Mouse (Mus musculus) forebrain, embryonic 16.5 days (tissue): ENCODE measurements around the gene Mta1. TPM values are rescaled to one million over a fixed set of nuclear protein-coding genes. Genes with fewer than 3 reads are reported as not detected.

Source experiments
- ATAC-seq: fragments of 200-750 bp; cut with Nextera tagmentation; 2 replicates; pipeline ENCODE4 v1.8.0; 2017; ENCODE audit warnings: mild to moderate bottlenecking, moderate library complexity
- H3K27ac ChIP-seq: fragments of 300-500 bp; sonication (generic); 2 replicates; pipeline ENCODE4 v1.5.1; 2014; ENCODE audit warnings: low read length, control low read depth
- H3K27me3 ChIP-seq: fragments of 300-500 bp; sonication (generic); replicated peaks from 2 replicates; pipeline ENCODE4 v1.6.1; 2014; ENCODE audit warnings: low read length; ENCODE audit not compliant: control insufficient read depth, insufficient read depth
- H3K36me3 ChIP-seq: fragments of 300-500 bp; sonication (generic); 2 replicates; pipeline ENCODE4 v1.6.1; 2014; ENCODE audit not compliant: control insufficient read depth, insufficient read depth
- H3K4me1 ChIP-seq: fragments of 300-500 bp; sonication (generic); replicated peaks from 2 replicates; pipeline ENCODE4 v1.6.1; 2014; ENCODE audit warnings: low read length; ENCODE audit not compliant: control insufficient read depth, insufficient read depth
- H3K4me2 ChIP-seq: fragments of 300-500 bp; sonication (generic); 2 replicates; pipeline ENCODE4 v1.6.1; 2014; ENCODE audit warnings: mild to moderate bottlenecking, low read length, control low read depth
- H3K4me3 ChIP-seq: fragments of 300-500 bp; sonication (generic); replicated peaks from 2 replicates; pipeline ENCODE4 v1.5.1; 2014; ENCODE audit warnings: mild to moderate bottlenecking, low read length, control low read depth
- H3K9ac ChIP-seq: fragments of 300-500 bp; sonication (generic); replicated peaks from 2 replicates; pipeline ENCODE4 v1.6.1; 2014; ENCODE audit warnings: low read depth, low read length, control low read depth
- H3K9me3 ChIP-seq: fragments of 300-500 bp; sonication (generic); 2 replicates; pipeline ENCODE4 v1.6.1; 2016; ENCODE audit warnings: low read length; ENCODE audit not compliant: control insufficient read depth
- WGBS: fragments of 180-500 bp; shearing (Covaris S2); extraction: QIAGEN DNeasy Blood & Tissue Kit; methylation state at CpG from one replicate; pipeline ENCODE4 v1.1.7; 2014; 5-methylcytosine and 5-hydroxymethylcytosine counted together
- polyA plus RNA-seq: library from polyadenylated mRNA; unstranded; fragments of >200 nt; fragmentation: Nextera tagmentation; extraction: Ambion mirVana; gene quantifications from 2 replicates; pipeline ENCODE4 v1.2.1, GENCODE M21; 2015

Gene Mta1
- polyA plus RNA-seq, 1 experiment from 2014 or later = 15.6 TPM

GRCm38 (mm10) chr12:113068002-113068401 is 30.1 kb upstream of the Mta1 start:
- 84% methylated on average over 7 of the region's 7 CpGs for WGBS
- H3K27me3 ChIP-seq = no peaks in the 10 kb centered on the region
- no peak overlapping the region for H3K9ac ChIP-seq
- H3K4me3 ChIP-seq = no peak overlapping the region
- H3K4me2 ChIP-seq = no peak overlapping the region
- no peaks in the 10 kb centered on the region for H3K9me3 ChIP-seq
- ATAC-seq = no peak
- no peak overlapping the region for H3K27ac ChIP-seq
- no peaks in the 10 kb centered on the region for H3K4me1 ChIP-seq
- H3K36me3 ChIP-seq = peaks cover 17% of the 10 kb centered on the region

- no peak for ATAC-seq
- no peak overlapping the region for H3K27ac ChIP-seq
- peaks cover 16% of the 10 kb centered on the region for H3K36me3 ChIP-seq
- no peaks in the 10 kb centered on the region for H3K9me3 ChIP-seq
- H3K4me3 ChIP-seq = no peak overlapping the region
- H3K9ac ChIP-seq = no peak overlapping the region
- peaks cover 7% of the 10 kb centered on the region for H3K4me1 ChIP-seq
- 95% methylated on average over 6 of the region's 6 CpGs for WGBS
- H3K4me2 ChIP-seq = no peak overlapping the region
- H3K27me3 ChIP-seq = no peaks in the 10 kb centered on the region
Observed at GRCm38 (mm10) chr12:113069389-113069788, 28.7 kb upstream of the Mta1 start.

DNA sequence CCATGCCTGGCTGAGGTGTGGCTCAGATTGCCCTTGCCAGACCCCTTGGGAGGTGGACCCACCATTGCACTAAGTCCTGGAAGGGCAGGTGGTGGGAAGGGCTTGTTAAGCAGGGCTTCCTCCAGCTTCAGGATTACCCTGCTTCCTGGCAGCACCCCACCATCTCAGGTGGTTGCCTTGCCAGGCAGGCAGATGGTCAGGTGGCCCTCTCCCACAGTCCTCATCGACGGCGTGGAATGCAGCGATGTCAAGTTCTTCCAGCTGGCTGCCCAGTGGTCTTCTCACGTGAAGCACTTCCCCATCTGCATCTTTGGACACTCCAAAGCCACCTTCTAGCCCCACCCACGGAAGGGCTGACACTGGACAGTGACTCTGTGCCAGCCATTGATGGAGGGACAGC is 26.8 kb upstream of the Mta1 start:
- WGBS = 87% methylated on average over 6 of the region's 6 CpGs
- H3K4me2 ChIP-seq = no peak overlapping the region
- no peaks in the 10 kb centered on the region for H3K27me3 ChIP-seq
- H3K36me3 ChIP-seq = peaks cover 16% of the 10 kb centered on the region
- H3K4me1 ChIP-seq = peaks cover 17% of the 10 kb centered on the region
- H3K4me3 ChIP-seq = no peak overlapping the region
- H3K9me3 ChIP-seq = no peaks in the 10 kb centered on the region
- H3K9ac ChIP-seq = no peak overlapping the region
- no peak for ATAC-seq
- H3K27ac ChIP-seq = no peak overlapping the region

- Histone ChIP-seq H3K4me3 (no peak overlapping the region), H3K27me3 (no peaks in the 10 kb centered on the region), H3K9ac (no peak overlapping the region), H3K4me1 (peaks cover 17% of the 10 kb centered on the region), H3K9me3 (no peaks in the 10 kb centered on the region), H3K4me2 (no peak overlapping the region), H3K36me3 (peaks cover 16% of the 10 kb centered on the region), H3K27ac (no peak overlapping the region)
- ATAC-seq = no peak
- 86% methylated on average over 6 of the region's 6 CpGs for WGBS
Observed at GRCm38 (mm10) chr12:113071827-113072226, 26.3 kb upstream of the Mta1 start.

- peak; percentile 29 for ATAC-seq
- peak overlapping the region; percentile 67 for H3K9ac ChIP-seq
- H3K4me3 ChIP-seq = peak overlapping the region; percentile 46
- no peaks in the 10 kb centered on the region for H3K9me3 ChIP-seq
- H3K36me3 ChIP-seq = peaks cover 16% of the 10 kb centered on the region
- WGBS = 12% methylated on average over 15 of the region's 15 CpGs
- no peaks in the 10 kb centered on the region for H3K27me3 ChIP-seq
- peak overlapping the region; percentile 64 for H3K4me2 ChIP-seq
- peaks cover 17% of the 10 kb centered on the region for H3K4me1 ChIP-seq
- H3K27ac ChIP-seq = peak overlapping the region; percentile 92
Observed at GRCm38 (mm10) chr12:113073420-113074328, 24.4 kb upstream of the Mta1 start.

GRCm38 (mm10) chr12:113074329-113075062 is 23.6 kb upstream of the Mta1 start, which contains the start of gene Tex22:
Tex22 (plus strand) TSS chr12:113074502.
- Histone ChIP-seq H3K27ac (peak within 1 kb of the TSS; percentile 92), H3K27me3 (no peaks in the 10 kb centered on the region), H3K9ac (peak within 1 kb of the TSS; percentile 67), H3K4me2 (peak within 1 kb of the TSS; percentile 64), H3K9me3 (no peaks in the 10 kb centered on the region), H3K4me1 (peaks cover 17% of the 10 kb centered on the region), H3K36me3 (peaks cover 16% of the 10 kb centered on the region), H3K4me3 (peak within 1 kb of the TSS; percentile 46)
- peak; percentile 95 for ATAC-seq
- WGBS = under 1% methylated on average over 32 of the region's 32 CpGs

DNA sequence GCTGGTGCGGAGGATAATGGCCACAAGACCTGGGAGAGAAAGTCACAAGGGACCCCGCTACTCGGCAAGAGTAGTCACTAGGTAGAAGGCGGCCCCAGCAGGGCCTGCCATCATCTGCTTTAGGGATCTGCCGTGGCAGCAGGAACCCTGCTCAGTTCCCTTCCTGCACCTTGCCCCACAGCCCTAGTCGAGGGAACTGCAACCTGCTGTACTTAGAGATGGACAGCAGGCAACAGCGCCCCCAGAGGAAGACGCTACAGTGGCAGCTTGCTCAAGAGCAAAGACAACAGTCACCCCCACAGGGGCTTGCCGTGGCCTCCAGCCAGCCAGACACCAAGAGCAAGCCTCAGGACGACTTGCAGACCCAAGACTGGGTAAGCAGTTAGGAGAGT is 23.0 kb upstream of the Mta1 start:
- peaks cover 17% of the 10 kb centered on the region for H3K4me1 ChIP-seq
- H3K36me3 ChIP-seq = peaks cover 14% of the 10 kb centered on the region
- peak; percentile 75 for ATAC-seq
- peak overlapping the region; percentile 67 for H3K9ac ChIP-seq
- H3K27me3 ChIP-seq = no peaks in the 10 kb centered on the region
- H3K4me2 ChIP-seq = peak overlapping the region; percentile 64
- no peaks in the 10 kb centered on the region for H3K9me3 ChIP-seq
- H3K4me3 ChIP-seq = peak overlapping the region; percentile 46
- H3K27ac ChIP-seq = peak overlapping the region; percentile 92
- 6% methylated on average over 10 of the region's 10 CpGs for WGBS

GRCm38 (mm10) chr12:113075486-113075885 is 22.6 kb upstream of the Mta1 start:
- ATAC-seq = no peak
- 64% methylated on average over 6 of the region's 6 CpGs for WGBS
- H3K4me3 ChIP-seq = peak overlapping the region; percentile 46
- H3K4me2 ChIP-seq = peak overlapping the region; percentile 64
- no peaks in the 10 kb centered on the region for H3K9me3 ChIP-seq
- H3K36me3 ChIP-seq = peaks cover 12% of the 10 kb centered on the region; the same call in 1 of the 2 replicates
- peak overlapping the region; percentile 29; the same call in 1 of the 2 replicates for H3K27ac ChIP-seq
- peaks cover 17% of the 10 kb centered on the region for H3K4me1 ChIP-seq
- H3K9ac ChIP-seq = 0 out of 2 replicates have a peak overlapping the region, but pooled peaks have one; percentile 42
- no peaks in the 10 kb centered on the region for H3K27me3 ChIP-seq

DNA sequence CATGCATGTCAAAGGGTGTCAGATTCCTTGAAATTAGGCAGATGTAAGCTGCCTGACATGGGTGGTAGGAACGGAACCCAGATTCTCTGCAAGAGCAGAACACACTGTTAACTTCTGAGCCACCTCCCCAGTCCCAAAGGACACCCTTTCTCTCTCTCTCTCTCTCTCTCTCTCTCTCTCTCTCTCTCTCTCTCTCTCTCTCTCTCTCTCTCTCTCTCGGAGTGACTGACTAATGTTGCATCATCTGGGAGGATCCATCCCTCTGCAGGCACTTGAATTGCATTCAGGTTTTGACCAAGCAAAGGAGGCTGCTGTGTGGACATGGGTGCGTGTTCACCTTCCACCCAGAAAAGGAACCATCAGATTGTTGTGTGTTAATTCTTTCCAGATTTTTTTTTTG is 10.8 kb upstream of the Mta1 start:
- H3K27ac ChIP-seq = no peak overlapping the region
- WGBS = 75% methylated on average over 3 of the region's 3 CpGs
- H3K9ac ChIP-seq = no peak overlapping the region
- no peak for ATAC-seq
- H3K4me2 ChIP-seq = no peak overlapping the region
- no peak overlapping the region for H3K4me3 ChIP-seq
- H3K4me1 ChIP-seq = no peaks in the 10 kb centered on the region
- H3K9me3 ChIP-seq = no peaks in the 10 kb centered on the region
- no peaks in the 10 kb centered on the region for H3K36me3 ChIP-seq
- no peaks in the 10 kb centered on the region for H3K27me3 ChIP-seq
